Mouse (Mus musculus) G1E (cell line): Measurements from ENCODE around the gene Ubl5.

Source experiments
- CTCF ChIP-seq: IDR thresholded peaks from 2 replicates; pipeline ENCODE4 v1.5.1; 2012; ENCODE audit warnings: low read depth, low read length, inconsistent platforms, mixed read lengths
- GATA1 ChIP-seq: IDR thresholded peaks from 2 replicates; pipeline ENCODE4 v1.6.1; 2012; ENCODE audit warnings: borderline replicate concordance, low read length, inconsistent platforms, mixed read lengths
- POLR2AphosphoS5 ChIP-seq: IDR thresholded peaks from 2 replicates; pipeline ENCODE4 v1.6.1; 2012; ENCODE audit warnings: low read depth, low read length, inconsistent platforms; ENCODE audit not compliant: insufficient replicate concordance

DNA sequence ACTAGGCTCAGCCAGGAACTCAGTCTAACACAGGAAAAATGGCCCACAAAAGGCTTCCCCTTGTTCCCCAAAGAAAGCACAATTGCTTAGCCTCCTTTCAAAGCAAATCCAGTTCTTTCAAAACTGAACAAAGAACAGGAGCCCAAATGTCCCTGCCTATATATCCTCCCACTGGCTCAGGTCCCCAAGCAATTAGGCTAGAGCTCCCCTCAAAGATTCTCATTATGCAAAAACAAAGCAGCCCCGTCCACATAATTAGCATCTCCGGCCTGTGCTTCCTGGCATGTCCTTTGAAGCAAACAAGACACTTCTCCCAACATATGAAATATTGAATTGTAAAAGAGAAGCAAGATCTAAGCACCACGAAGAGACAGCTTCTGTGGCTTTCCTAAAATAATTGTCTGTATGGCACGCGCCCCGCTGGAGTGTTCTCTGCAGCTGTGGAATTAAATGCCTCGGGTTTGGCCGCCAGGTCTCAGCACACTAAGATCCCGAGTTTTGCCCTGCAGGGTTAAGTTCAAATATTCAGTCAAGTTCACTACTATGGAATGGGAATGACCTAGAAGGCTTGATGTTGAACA is 37.8 kb downstream of the Ubl5 start:
- no peak for TF ChIP-seq CTCF
- TF ChIP-seq POLR2AphosphoS5, result no peak
- no peak for TF ChIP-seq GATA1
